Mouse (Mus musculus): Measurements from ENCODE around the gene Olfr1396.

- no peak for TF ChIP-seq CTCF (IDR thresholded peaks at IDR 0.05)
- no peak for TF ChIP-seq EP300 (IDR thresholded peaks at IDR 0.05)
These were observed 36.0 kb downstream of the Olfr1396 start for GRCm38 (mm10) chr11:49078719-49079118.

All from lung, postnatal 0 days (tissue).